Mouse (Mus musculus) intestine, embryonic 15.5 days (tissue): Measurements from ENCODE around the gene Snd1. TPM values are rescaled to one million over a fixed set of nuclear protein-coding genes. Genes with fewer than 3 reads are reported as not detected.
A peak's percentile ranks its signal among the peaks of the same experiment; 100 is the strongest.

Experiments used
- ATAC-seq: fragments of 200-750 bp; cut with Nextera tagmentation; 2 replicates; pipeline ENCODE4 v1.8.0; 2017; ENCODE audit warnings: moderate TSS enrichment, moderate library complexity
- H3K27ac ChIP-seq: fragments of 300-500 bp; sonication (generic); 2 replicates; pipeline ENCODE4 v1.5.1; 2015; ENCODE audit warnings: mild to moderate bottlenecking, inconsistent platforms
- H3K27me3 ChIP-seq: fragments of 300-500 bp; sonication (generic); replicated peaks from 2 replicates; pipeline ENCODE4 v1.6.1; 2015; ENCODE audit warnings: inconsistent platforms
- H3K36me3 ChIP-seq: fragments of 300-500 bp; sonication (generic); 2 replicates; pipeline ENCODE4 v1.6.1; 2015; ENCODE audit warnings: inconsistent platforms
- H3K4me1 ChIP-seq: fragments of 300-500 bp; sonication (generic); replicated peaks from 2 replicates; pipeline ENCODE4 v1.6.1; 2015; ENCODE audit warnings: inconsistent platforms
- H3K4me2 ChIP-seq: fragments of 300-500 bp; sonication (generic); replicated peaks from 2 replicates; pipeline ENCODE4 v1.6.1; 2015; ENCODE audit warnings: mild to moderate bottlenecking, inconsistent platforms
- H3K4me3 ChIP-seq: fragments of 300-500 bp; sonication (generic); replicated peaks from 2 replicates; pipeline ENCODE4 v1.5.1; 2015; ENCODE audit warnings: inconsistent platforms
- H3K9ac ChIP-seq: fragments of 300-500 bp; sonication (generic); 2 replicates; pipeline ENCODE4 v1.6.1; 2015; ENCODE audit warnings: inconsistent platforms
- H3K9me3 ChIP-seq: fragments of 300-500 bp; sonication (generic); 2 replicates; pipeline ENCODE4 v1.6.1; 2016; ENCODE audit warnings: inconsistent platforms
- WGBS: fragments of 180-500 bp; shearing (Covaris S2); methylation state at CpG from one replicate; pipeline ENCODE4 v1.1.7; 2015; 5-methylcytosine and 5-hydroxymethylcytosine counted together
- polyA plus RNA-seq: library from polyadenylated mRNA; unstranded; fragments of >200 nt; fragmentation: Nextera tagmentation; extraction: Ambion mirVana; gene quantifications from 2 replicates; pipeline ENCODE4 v1.2.1, GENCODE M21; 2015

The Snd1 gene
- polyA plus RNA-seq, 1 experiment from 2014 or later, result 128 TPM

GRCm38 (mm10) chr6:28932328-28932937 is 457.5 kb downstream of the Snd1 start:
- Histone ChIP-seq H3K27ac (no peak overlapping the region), H3K9me3 (no peaks in the 10 kb centered on the region), H3K4me1 (peaks cover 4% of the 10 kb centered on the region), H3K9ac (no peak overlapping the region), H3K27me3 (no peaks in the 10 kb centered on the region), H3K4me2 (peak overlapping the region; percentile 53), H3K36me3 (no peaks in the 10 kb centered on the region), H3K4me3 (peak overlapping the region; percentile 22; the same call in 1 of the 2 replicates)
- 12% methylated on average over 19 of the region's 19 CpGs for WGBS
- ATAC-seq, result peak; percentile 39

DNA sequence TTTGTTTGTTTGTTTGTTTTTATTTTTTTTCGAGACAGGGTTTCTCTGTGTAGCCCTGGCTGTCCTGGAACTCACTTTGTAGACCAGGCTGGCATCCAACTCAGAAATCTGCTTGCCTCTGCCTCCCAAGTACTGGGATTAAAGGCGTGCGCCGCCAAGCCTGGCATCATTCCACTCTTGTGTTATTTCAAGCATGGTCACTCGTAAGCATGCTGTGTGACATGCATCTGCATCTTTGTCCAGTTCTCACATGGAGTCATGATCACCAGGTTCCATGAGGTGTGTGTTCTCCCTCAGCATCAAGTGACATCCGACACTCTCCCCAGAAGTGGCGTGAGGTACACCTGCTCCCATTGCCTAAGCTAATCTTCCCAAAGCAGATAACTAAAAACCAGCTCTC is 460.8 kb downstream of the Snd1 start:
- Histone ChIP-seq H3K4me3 (no peak overlapping the region), H3K36me3 (no peaks in the 10 kb centered on the region), H3K27me3 (no peaks in the 10 kb centered on the region), H3K4me2 (no peak overlapping the region), H3K9ac (no peak overlapping the region), H3K27ac (no peak overlapping the region), H3K9me3 (no peaks in the 10 kb centered on the region), H3K4me1 (peaks cover 4% of the 10 kb centered on the region)
- WGBS, result 92% methylated on average over 7 of the region's 7 CpGs
- ATAC-seq, result no peak

GRCm38 (mm10) chr6:28947254-28947653 is 472.3 kb downstream of the Snd1 start:
- H3K27me3 ChIP-seq, result no peaks in the 10 kb centered on the region
- WGBS, result 60% methylated on average over 9 of the region's 9 CpGs

GRCm38 (mm10) chr6:28949269-28949668 is 474.3 kb downstream of the Snd1 start:
- H3K9me3 ChIP-seq, result no peaks in the 10 kb centered on the region
- no peak overlapping the region for H3K4me3 ChIP-seq
- no peaks in the 10 kb centered on the region for H3K27me3 ChIP-seq
- no peaks in the 10 kb centered on the region for H3K36me3 ChIP-seq
- no peak overlapping the region for H3K4me2 ChIP-seq
- no peak for ATAC-seq
- H3K4me1 ChIP-seq, result no peaks in the 10 kb centered on the region
- WGBS, result 18% methylated on average over 12 of the region's 12 CpGs
- no peak overlapping the region for H3K27ac ChIP-seq
- no peak overlapping the region for H3K9ac ChIP-seq

More at GRCm38 (mm10) chr6:28947254-28947653, 472.3 kb downstream of the Snd1 start:
- Histone ChIP-seq H3K36me3 (no peaks in the 10 kb centered on the region), H3K4me2 (no peak overlapping the region), H3K9ac (no peak overlapping the region), H3K4me1 (no peaks in the 10 kb centered on the region), H3K27ac (no peak overlapping the region), H3K4me3 (no peak overlapping the region), H3K9me3 (no peaks in the 10 kb centered on the region)
- ATAC-seq, result no peak

DNA sequence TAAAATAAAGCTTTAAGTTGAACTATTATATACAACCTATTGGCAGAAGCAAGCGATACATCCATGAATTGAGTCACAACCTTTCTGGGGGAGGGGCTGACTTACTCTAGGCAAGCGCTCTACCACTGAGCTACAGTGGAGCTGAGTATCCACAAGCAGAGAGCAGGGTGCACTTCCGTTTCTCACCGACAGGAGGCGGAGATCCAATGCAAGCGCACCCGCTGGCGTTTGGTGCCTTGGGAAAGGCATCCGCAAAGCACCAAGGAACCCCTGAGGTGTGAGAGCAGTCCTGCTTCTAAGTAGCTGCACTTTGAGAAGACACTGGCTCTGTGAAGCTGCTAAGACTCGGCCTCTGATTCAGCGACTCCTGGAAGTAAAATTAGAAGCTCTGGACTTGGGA is 480.6 kb downstream of the Snd1 start:
- Histone ChIP-seq H3K4me1 (no peaks in the 10 kb centered on the region), H3K4me2 (no peak overlapping the region), H3K9me3 (no peaks in the 10 kb centered on the region), H3K4me3 (no peak overlapping the region), H3K9ac (no peak overlapping the region), H3K27ac (no peak overlapping the region), H3K27me3 (no peaks in the 10 kb centered on the region), H3K36me3 (no peaks in the 10 kb centered on the region)
- 16% methylated on average over 11 of the region's 11 CpGs for WGBS
- no peak for ATAC-seq

DNA sequence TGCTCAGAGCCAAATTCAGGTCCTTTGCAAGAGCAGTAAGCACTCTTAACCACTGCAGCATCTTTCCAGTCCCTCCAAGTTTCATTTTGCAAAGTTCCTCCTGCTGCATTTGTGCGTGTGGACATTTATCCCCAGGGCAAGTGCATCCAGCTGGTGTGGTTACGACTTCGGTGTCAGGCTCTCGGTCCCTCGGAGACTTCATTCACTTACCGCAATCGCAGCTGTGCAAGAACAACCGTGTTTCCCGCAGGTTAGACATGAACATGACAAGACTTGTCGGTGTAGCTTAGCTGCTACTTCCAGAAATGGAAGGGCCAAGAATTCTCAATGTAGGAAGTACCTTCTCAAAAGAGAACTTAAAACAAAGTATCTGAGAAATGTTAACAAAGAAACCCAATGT is 482.5 kb downstream of the Snd1 start:
- no peak overlapping the region for H3K4me3 ChIP-seq
- 76% methylated on average over 10 of the region's 10 CpGs for WGBS
- H3K27me3 ChIP-seq, result no peaks in the 10 kb centered on the region
- no peak overlapping the region for H3K9ac ChIP-seq
- H3K9me3 ChIP-seq, result no peaks in the 10 kb centered on the region
- no peaks in the 10 kb centered on the region for H3K36me3 ChIP-seq
- ATAC-seq, result no peak
- no peak overlapping the region for H3K4me2 ChIP-seq
- H3K4me1 ChIP-seq, result no peaks in the 10 kb centered on the region
- H3K27ac ChIP-seq, result no peak overlapping the region

DNA sequence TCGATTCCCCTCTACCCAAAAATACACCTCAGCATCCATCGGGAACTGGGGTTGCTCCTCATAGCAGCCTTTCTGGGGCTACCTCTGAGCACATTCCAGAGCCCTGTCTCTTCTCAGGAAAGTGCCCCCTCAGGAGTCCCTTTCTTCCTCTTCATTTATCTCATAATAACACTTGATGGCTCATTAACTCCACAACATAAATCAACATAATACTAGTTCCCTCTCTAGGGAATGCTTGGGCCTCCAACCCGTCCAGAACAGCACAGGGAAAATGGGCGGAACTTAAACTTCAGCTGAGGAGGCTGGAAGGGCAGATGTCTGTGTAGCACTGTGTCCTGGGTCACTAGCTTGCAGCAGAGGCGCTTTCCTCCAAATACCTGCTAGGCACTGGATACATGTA is 488.2 kb downstream of the Snd1 start:
- Histone ChIP-seq H3K27me3 (no peaks in the 10 kb centered on the region), H3K36me3 (no peaks in the 10 kb centered on the region), H3K9ac (no peak overlapping the region), H3K9me3 (no peaks in the 10 kb centered on the region), H3K27ac (no peak overlapping the region), H3K4me1 (no peaks in the 10 kb centered on the region), H3K4me3 (no peak overlapping the region), H3K4me2 (no peak overlapping the region)
- no peak for ATAC-seq
- 61% methylated on average over 5 of the region's 5 CpGs for WGBS

DNA sequence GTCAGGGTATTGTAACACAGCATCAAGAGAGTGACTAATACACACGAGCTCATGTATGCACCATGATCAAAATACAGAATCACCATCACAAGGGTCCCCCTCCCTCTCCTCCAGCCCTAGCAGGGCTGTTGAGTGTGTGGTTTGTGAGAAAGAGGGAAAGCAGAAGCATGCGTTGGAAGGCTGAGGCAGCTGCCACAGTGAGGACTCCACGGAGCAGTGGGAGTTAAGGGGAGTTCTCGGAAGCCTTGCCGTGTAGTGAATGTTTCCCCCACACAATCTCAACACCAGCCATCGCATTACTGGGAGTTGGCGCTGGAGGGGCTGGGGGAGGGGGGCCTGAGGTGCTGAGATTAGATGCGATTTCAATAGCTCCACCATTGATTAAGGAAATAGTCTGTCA is 490.3 kb downstream of the Snd1 start:
- no peak overlapping the region for H3K9ac ChIP-seq

GRCm38 (mm10) chr6:28969615-28970014 is 494.7 kb downstream of the Snd1 start:
- H3K4me2 ChIP-seq, result no peak overlapping the region
- 50% methylated on average over 5 of the region's 5 CpGs for WGBS
- no peaks in the 10 kb centered on the region for H3K36me3 ChIP-seq
- no peaks in the 10 kb centered on the region for H3K9me3 ChIP-seq
- no peaks in the 10 kb centered on the region for H3K27me3 ChIP-seq
- H3K27ac ChIP-seq, result no peak overlapping the region
- no peak overlapping the region for H3K4me3 ChIP-seq
- no peak overlapping the region for H3K9ac ChIP-seq
- ATAC-seq, result no peak
- H3K4me1 ChIP-seq, result no peaks in the 10 kb centered on the region

More for the DNA sequence above, 490.3 kb downstream of the Snd1 start:
- WGBS, result 47% methylated on average over 8 of the region's 8 CpGs
- no peaks in the 10 kb centered on the region for H3K36me3 ChIP-seq
- H3K27ac ChIP-seq, result no peak overlapping the region
- no peak overlapping the region for H3K4me3 ChIP-seq
- no peak for ATAC-seq
- H3K4me1 ChIP-seq, result no peaks in the 10 kb centered on the region
- H3K27me3 ChIP-seq, result no peaks in the 10 kb centered on the region
- H3K4me2 ChIP-seq, result no peak overlapping the region
- H3K9me3 ChIP-seq, result no peaks in the 10 kb centered on the region

GRCm38 (mm10) chr6:28970711-28971110 is 495.8 kb downstream of the Snd1 start:
- no peak overlapping the region for H3K27ac ChIP-seq
- H3K27me3 ChIP-seq, result no peaks in the 10 kb centered on the region
- H3K4me3 ChIP-seq, result no peak overlapping the region
- 61% methylated on average over 4 of the region's 4 CpGs for WGBS
- no peaks in the 10 kb centered on the region for H3K36me3 ChIP-seq
- no peaks in the 10 kb centered on the region for H3K9me3 ChIP-seq
- no peak for ATAC-seq
- no peaks in the 10 kb centered on the region for H3K4me1 ChIP-seq
- H3K4me2 ChIP-seq, result no peak overlapping the region
- H3K9ac ChIP-seq, result no peak overlapping the region

DNA sequence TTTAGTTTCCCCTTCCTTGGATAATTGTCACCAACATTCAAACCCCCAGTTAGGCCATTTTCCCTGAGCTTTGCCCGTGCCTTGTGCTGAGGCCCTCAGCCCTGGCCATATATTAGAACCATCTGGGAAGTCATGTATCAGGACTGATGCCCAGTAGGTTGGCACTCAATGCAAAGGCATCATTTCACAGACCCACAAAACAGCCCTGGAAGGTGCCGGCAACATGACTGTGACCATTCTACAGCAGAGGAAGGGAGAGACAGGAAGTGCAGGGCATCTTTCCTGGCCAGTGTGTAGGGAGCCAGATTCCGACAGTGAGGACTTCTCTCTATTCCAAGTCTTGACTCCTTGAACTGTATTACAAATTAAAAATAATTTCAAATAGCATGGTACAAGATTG is 499.6 kb downstream of the Snd1 start:
- ATAC-seq, result no peak
- WGBS, result 83% methylated on average over 3 of the region's 3 CpGs
- Histone ChIP-seq H3K27ac (no peak overlapping the region), H3K27me3 (peaks cover 5% of the 10 kb centered on the region), H3K9me3 (no peaks in the 10 kb centered on the region), H3K4me3 (no peak overlapping the region), H3K9ac (no peak overlapping the region), H3K4me1 (no peaks in the 10 kb centered on the region), H3K4me2 (no peak overlapping the region), H3K36me3 (no peaks in the 10 kb centered on the region)

DNA sequence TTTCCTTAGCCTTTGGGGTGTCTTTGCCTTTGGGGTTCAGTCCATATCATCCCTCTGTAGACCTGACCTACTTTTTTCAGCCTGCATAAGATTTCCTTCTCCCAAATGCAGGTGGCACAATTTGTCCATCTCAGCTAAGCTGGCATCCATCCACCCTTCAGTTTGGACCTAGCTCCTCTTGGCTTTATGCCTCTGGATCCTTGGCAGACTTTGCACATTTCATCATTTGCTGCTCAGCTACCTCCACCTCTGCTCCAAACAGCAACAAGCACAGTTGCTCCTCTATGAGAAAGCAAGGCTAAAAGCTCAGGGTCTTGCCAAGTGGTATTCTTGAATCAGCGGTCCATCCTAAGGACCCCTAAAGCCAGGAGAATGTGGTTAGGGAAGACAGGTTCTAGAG is 500.2 kb downstream of the Snd1 start:
- Histone ChIP-seq H3K4me2 (no peak overlapping the region), H3K9me3 (no peaks in the 10 kb centered on the region), H3K36me3 (no peaks in the 10 kb centered on the region), H3K9ac (no peak overlapping the region), H3K27ac (no peak overlapping the region), H3K4me1 (no peaks in the 10 kb centered on the region), H3K4me3 (no peak overlapping the region), H3K27me3 (peaks cover 8% of the 10 kb centered on the region)
- ATAC-seq, result no peak
- WGBS, result 92% methylated on average over 1 of the region's 1 CpGs

- no peaks in the 10 kb centered on the region for H3K9me3 ChIP-seq
- H3K36me3 ChIP-seq, result no peaks in the 10 kb centered on the region
- peaks cover 36% of the 10 kb centered on the region for H3K27me3 ChIP-seq
- no peak overlapping the region for H3K9ac ChIP-seq
- no peak overlapping the region for H3K4me3 ChIP-seq
- no peak overlapping the region for H3K4me2 ChIP-seq
- no peak overlapping the region for H3K27ac ChIP-seq
- ATAC-seq, result no peak
- H3K4me1 ChIP-seq, result peaks cover 9% of the 10 kb centered on the region
- WGBS, result 53% methylated on average over 5 of the region's 5 CpGs
Measured at GRCm38 (mm10) chr6:28978031-28978430, 503.1 kb downstream of the Snd1 start.
